Comparison of ENCODE assay signal across 18 mouse cellular contexts in genomic region chr2:17453676-17454075, GRCm38 (mm10).
DNase-seq lines count a peak whose midpoint lies in the region; ATAC-seq and TF ChIP-seq lines count a peak whose summit lies in the region.
"Had no signal": no experiment of that assay in that cellular context is flagged by ENCODE, and none has a peak within 500 bp of the region (broad histone marks: within the 10 kb centered on the region; RNA-seq: fewer than 3 reads in every experiment).

No protein-coding gene starts in this region.

- H3K36me3 ChIP-seq in hindbrain, postnatal 0 days (ENCODE audit: insufficient read depth, low read length): no peaks in the 10 kb centered on the region
- no peaks in the 10 kb centered on the region for H3K36me3 ChIP-seq in hindbrain, embryonic 10.5 days
- H3K36me3 ChIP-seq: embryonic facial prominence, embryonic 13.5 days; hindbrain, embryonic 15.5 days; liver, embryonic 15.5 days; neural tube, embryonic 15.5 days had no signal

- H3K9me3 ChIP-seq in hindbrain, postnatal 0 days (ENCODE audit: low read length): no peaks in the 10 kb centered on the region
- no peaks in the 10 kb centered on the region for H3K9me3 ChIP-seq in hindbrain, embryonic 10.5 days
- H3K9me3 ChIP-seq: embryonic facial prominence, embryonic 13.5 days; hindbrain, embryonic 15.5 days; liver, embryonic 15.5 days; neural tube, embryonic 15.5 days had no signal

- DNase-seq in hindbrain, postnatal 0 days (ENCODE audit: low spot score): peak; percentile 30
- DNase-seq in hindbrain, embryonic 10.5 days (ENCODE audit: low spot score): no peak
- DNase-seq in brain, adult 2 months (ENCODE audit: low read depth, low spot score): peak; percentile 72
- peak; percentile 62 for DNase-seq in layer of hippocampus, adult 11-12 months (ENCODE audit: low spot score)
- DNase-seq in layer of hippocampus, postnatal 14 days (ENCODE audit: low spot score in 2 of 2): peak; percentile 32 to 77
- DNase-seq in yolk sac, embryonic 10.5 days (ENCODE audit: low spot score): no peak
- no peak for DNase-seq in heart, adult 18-20 months
- DNase-seq: cerebellum, adult 9-10 months; heart, postnatal 36 days; kidney, postnatal 36 days; midbrain, embryonic 14.5 days; thymus, postnatal 36 days had no signal

- no peak overlapping the region for H3K4me3 ChIP-seq in hindbrain, postnatal 0 days (ENCODE audit: low read length)
- no peak overlapping the region for H3K4me3 ChIP-seq in hindbrain, embryonic 10.5 days
- H3K4me3 ChIP-seq: embryonic facial prominence, embryonic 13.5 days; hindbrain, embryonic 15.5 days; liver, embryonic 15.5 days; neural tube, embryonic 15.5 days had no signal

- no peak for TF ChIP-seq CTCF in hindbrain, postnatal 0 days (IDR thresholded peaks at IDR 0.05; ENCODE audit: low read depth)

- no peaks in the 10 kb centered on the region for H3K27me3 ChIP-seq in hindbrain, postnatal 0 days (ENCODE audit: insufficient read depth, low read length)
- H3K27me3 ChIP-seq in hindbrain, embryonic 10.5 days (ENCODE audit: insufficient read depth, poor library complexity, severe bottlenecking): no peaks in the 10 kb centered on the region
- H3K27me3 ChIP-seq: embryonic facial prominence, embryonic 13.5 days; hindbrain, embryonic 15.5 days; liver, embryonic 15.5 days; neural tube, embryonic 15.5 days had no signal

- no peak overlapping the region for H3K4me2 ChIP-seq in hindbrain, postnatal 0 days (ENCODE audit: low read depth, low read length)
- H3K4me2 ChIP-seq: embryonic facial prominence, embryonic 13.5 days; hindbrain, embryonic 15.5 days; liver, embryonic 15.5 days; neural tube, embryonic 15.5 days had no signal

- H3K27ac ChIP-seq in hindbrain, postnatal 0 days: no peak overlapping the region
- H3K27ac ChIP-seq in hindbrain, embryonic 10.5 days: no peak overlapping the region
- H3K27ac ChIP-seq: embryonic facial prominence, embryonic 13.5 days; hindbrain, embryonic 15.5 days; liver, embryonic 15.5 days; neural tube, embryonic 15.5 days had no signal

- H3K4me1 ChIP-seq in hindbrain, postnatal 0 days (ENCODE audit: insufficient read depth, low read length): no peaks in the 10 kb centered on the region
- H3K4me1 ChIP-seq in hindbrain, embryonic 10.5 days (replicated peaks): no peaks in the 10 kb centered on the region
- H3K4me1 ChIP-seq: embryonic facial prominence, embryonic 13.5 days; hindbrain, embryonic 15.5 days; liver, embryonic 15.5 days; neural tube, embryonic 15.5 days had no signal

- no peak overlapping the region for H3K9ac ChIP-seq in hindbrain, postnatal 0 days (replicated peaks; ENCODE audit: low read length)
- H3K9ac ChIP-seq: embryonic facial prominence, embryonic 13.5 days; hindbrain, embryonic 15.5 days; liver, embryonic 15.5 days; neural tube, embryonic 15.5 days had no signal

- no peak for ATAC-seq in hindbrain, postnatal 0 days
- ATAC-seq: intestine, embryonic 16.5 days; lung, postnatal 0 days had no signal

Comparison
In these comparisons a context has a peak if more than half of its experiments do, and no peak if none do; other contexts are left out.
1. DNase-seq: peak in hindbrain, postnatal 0 days (single experiment), brain, adult 2 months (single experiment), layer of hippocampus, adult 11-12 months (single experiment) and layer of hippocampus, postnatal 14 days (2 of 2); none in hindbrain, embryonic 10.5 days (single experiment), yolk sac, embryonic 10.5 days (single experiment) and heart, adult 18-20 months (0 of 2).